Mouse (Mus musculus) c-Kit-positive CD71-positive TER-119-positive erythroid progenitor cells, embryonic 14.5 days (primary cell): ENCODE data around the gene Tmem258.

ENCODE experiments used
- DNase-seq: peaks from one replicate; pipeline ENCODE4 v3.0.0-alpha.2; 2013; ENCODE audit warnings: low spot score

Gene Tmem258

GRCm38 (mm10) chr19:10222656-10223055, 18.8 kb downstream of the Tmem258 start:
- DNase-seq: no peak

- DNase-seq: no peak
Observed at GRCm38 (mm10) chr19:10223561-10223960, 19.7 kb downstream of the Tmem258 start.

GRCm38 (mm10) chr19:10224637-10225453, 21.0 kb downstream of the Tmem258 start:
- DNase-seq: no peak

- no peak for DNase-seq
Observed at GRCm38 (mm10) chr19:10225767-10226166, 22.0 kb downstream of the Tmem258 start.

- DNase-seq: no peak
Observed at GRCm38 (mm10) chr19:10231016-10231415, 27.2 kb downstream of the Tmem258 start.

GRCm38 (mm10) chr19:10231871-10232270, 28.1 kb downstream of the Tmem258 start:
- DNase-seq: no peak

- no peak for DNase-seq
Observed at GRCm38 (mm10) chr19:10232327-10233017, 28.7 kb downstream of the Tmem258 start.

GRCm38 (mm10) chr19:10235784-10236565, 32.2 kb downstream of the Tmem258 start:
- DNase-seq: no peak

- no peak for DNase-seq
Observed at GRCm38 (mm10) chr19:10238477-10238876, 34.7 kb downstream of the Tmem258 start.

- no peak for DNase-seq
Observed at GRCm38 (mm10) chr19:10239419-10239818, 35.6 kb downstream of the Tmem258 start.

GRCm38 (mm10) chr19:10239975-10240653, 36.3 kb downstream of the Tmem258 start:
- DNase-seq: no peak

GRCm38 (mm10) chr19:10240654-10241305, 37.0 kb downstream of the Tmem258 start, which contains the start of gene Myrf:
Gene Myrf, minus strand, starts transcription at chr19:10240748.
- DNase-seq: peak; percentile 64

- DNase-seq: no peak
Observed at GRCm38 (mm10) chr19:10242916-10243315, 39.1 kb downstream of the Tmem258 start.

GRCm38 (mm10) chr19:10244183-10244582, 40.4 kb downstream of the Tmem258 start:
- DNase-seq: peak; percentile 37

GRCm38 (mm10) chr19:10247165-10247564, 43.4 kb downstream of the Tmem258 start:
- no peak for DNase-seq

- no peak for DNase-seq
Observed at GRCm38 (mm10) chr19:10248128-10248527, 44.3 kb downstream of the Tmem258 start.
